Mouse (Mus musculus): ENCODE results near the gene Grem1.

The Grem1 gene

DNA sequence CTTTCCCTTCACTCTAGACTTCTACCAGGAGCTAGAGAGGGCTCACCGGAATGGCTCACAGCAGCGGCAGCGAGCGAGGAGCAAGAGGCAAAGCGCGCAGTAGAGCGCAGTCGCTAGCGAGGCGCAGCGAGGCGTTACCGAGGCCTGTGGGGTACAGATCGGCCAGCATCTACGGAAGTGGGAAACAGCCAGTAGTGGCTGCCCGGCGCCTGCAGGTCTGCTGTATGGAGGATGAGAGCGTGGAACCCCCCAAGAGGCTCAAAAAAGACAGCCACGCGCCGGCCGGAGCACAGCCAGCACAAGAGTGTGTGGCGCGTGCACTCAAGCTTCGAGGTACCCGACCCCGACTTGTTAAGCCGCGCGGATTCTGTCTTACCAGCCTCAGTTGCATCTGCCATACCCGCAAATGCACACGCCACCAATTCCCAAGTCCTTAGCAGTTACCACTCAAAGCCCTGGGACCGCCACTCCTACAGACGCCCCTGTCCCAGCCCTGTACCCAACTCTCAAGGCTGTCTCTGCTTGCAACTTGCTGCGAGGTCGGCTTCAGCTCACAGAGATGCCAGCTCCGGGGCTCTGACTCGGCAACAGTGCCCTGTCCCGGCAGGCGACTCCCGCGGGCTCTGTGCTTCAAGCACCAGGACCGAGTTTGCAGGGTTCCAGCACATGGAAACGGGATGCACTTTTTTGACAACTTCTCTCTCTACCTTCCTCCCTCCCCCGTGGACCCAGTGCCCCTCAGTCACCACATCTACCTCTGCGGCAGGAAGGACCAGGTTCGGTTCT, 728 bp downstream of the Grem1 start:
- DNase-seq (ENCODE audit: low read depth, low spot score) = peak; percentile 50

- DNase-seq (ENCODE audit: low read depth, low spot score) = no peak
Observed at GRCm38 (mm10) chr2:113756924-113757524, 1.4 kb downstream of the Grem1 start.

- DNase-seq (ENCODE audit: low read depth, low spot score) = no peak
Observed at GRCm38 (mm10) chr2:113749721-113750120, 8.7 kb downstream of the Grem1 start.

- DNase-seq (ENCODE audit: low read depth, low spot score) = no peak
Observed at GRCm38 (mm10) chr2:113749309-113749708, 9.1 kb downstream of the Grem1 start.

DNA sequence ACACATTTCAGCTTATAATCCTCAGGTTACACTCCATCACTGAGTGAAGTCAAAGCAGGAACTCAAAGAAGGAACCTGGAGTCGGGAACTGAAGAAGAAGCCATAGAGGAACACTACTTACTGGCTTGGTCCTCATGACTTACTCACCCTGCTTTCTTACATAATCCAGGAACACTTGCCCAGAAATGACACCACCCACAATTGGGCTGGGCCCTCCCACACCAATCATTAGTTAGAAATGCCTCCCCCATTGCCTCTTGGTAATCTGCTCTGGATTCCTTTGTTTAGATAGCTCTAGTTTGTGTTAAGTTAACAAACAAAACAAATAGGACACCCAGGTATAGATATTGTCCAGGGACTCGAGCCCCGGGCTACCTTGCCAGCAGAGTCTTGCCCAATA, 29.9 kb downstream of the Grem1 start:
- no peak for DNase-seq (ENCODE audit: low read depth, low spot score)

GRCm38 (mm10) chr2:113714801-113715200, 43.6 kb downstream of the Grem1 start:
- DNase-seq (ENCODE audit: low read depth, low spot score) = no peak

DNA sequence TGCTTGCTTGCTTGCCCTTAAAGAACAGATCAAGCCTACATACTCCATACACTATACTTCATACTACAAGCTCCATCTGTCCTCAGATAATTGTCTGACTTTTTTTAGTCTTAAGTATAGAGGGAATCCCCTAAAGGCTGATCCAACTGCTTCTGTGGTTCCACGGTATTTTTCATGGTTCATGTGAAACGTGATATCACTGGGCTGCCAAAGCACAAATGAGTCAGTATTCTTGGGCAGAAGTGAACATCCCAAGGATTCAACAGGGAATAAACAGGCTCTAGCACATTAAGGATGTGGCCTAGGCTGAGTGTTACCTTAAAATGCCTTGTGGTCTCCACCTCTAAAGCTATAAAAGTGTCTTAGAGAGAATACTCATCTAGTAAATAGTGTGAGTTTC, 45.0 kb downstream of the Grem1 start:
- DNase-seq (ENCODE audit: low read depth, low spot score) = no peak

GRCm38 (mm10) chr2:113707507-113707906, 50.9 kb downstream of the Grem1 start:
- no peak for DNase-seq (ENCODE audit: low read depth, low spot score)

GRCm38 (mm10) chr2:113701507-113701906, 56.9 kb downstream of the Grem1 start:
- no peak for DNase-seq (ENCODE audit: low read depth, low spot score)

DNA sequence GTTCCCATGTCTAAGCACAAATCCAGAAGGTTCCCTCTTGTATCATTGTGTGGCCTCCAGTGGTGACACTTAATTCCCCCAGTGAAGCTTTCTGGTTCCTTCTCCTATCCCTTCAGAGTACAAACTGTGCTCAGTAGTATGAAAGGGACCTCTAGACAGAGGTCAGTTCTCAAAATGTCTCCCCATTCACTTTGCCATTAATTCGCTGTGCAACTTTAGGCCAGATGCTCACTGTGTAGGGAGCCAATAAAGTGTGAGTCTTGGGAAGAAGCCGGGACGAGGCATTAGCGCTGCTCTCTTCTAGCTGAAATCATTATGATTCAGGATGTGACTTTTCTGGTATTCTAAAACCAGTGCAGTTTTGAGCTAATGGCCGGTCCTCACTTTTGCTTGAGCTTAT, 61.8 kb downstream of the Grem1 start:
- no peak for DNase-seq (ENCODE audit: low read depth, low spot score)

- no peak for DNase-seq (ENCODE audit: low read depth, low spot score)
Observed at GRCm38 (mm10) chr2:113696222-113696621, 62.2 kb downstream of the Grem1 start.
